Mouse (Mus musculus): ENCODE data around the gene Gm20388. TPM values are rescaled to one million over a fixed set of nuclear protein-coding genes. Genes with fewer than 3 reads are reported as not detected.
A peak's percentile ranks its signal among the peaks of the same experiment; 100 is the strongest.

Gene Gm20388
- total and polyA plus RNA-seq, 2 experiments from 2014 or later: 51.3 TPM; not detected in 1

- Histone ChIP-seq H3K9ac (no peak overlapping the region), H3K4me2 (ENCODE audit: low read depth) (no peak overlapping the region), H3K4me1 (ENCODE audit: insufficient read depth) (no peaks in the 10 kb centered on the region), H3K36me3 (ENCODE audit: insufficient read depth) (peaks cover 18% of the 10 kb centered on the region), H3K9me3 (ENCODE audit: low read length) (no peaks in the 10 kb centered on the region), H3K4me3 (ENCODE audit: low read depth, low read length) (no peak overlapping the region), H3K27me3 (ENCODE audit: insufficient read depth, low read length) (no peaks in the 10 kb centered on the region), H3K27ac (ENCODE audit: low read depth, low read length) (no peak overlapping the region)
- 88% methylated on average over 3 of the region's 3 CpGs for WGBS
- no peak for DNase-seq
- no peak for TF ChIP-seq CTCF (IDR thresholded peaks at IDR 0.05; ENCODE audit: low read depth)
- ATAC-seq: no peak
These were observed 2967.6 kb downstream of the Gm20388 start for GRCm38 (mm10) chr8:122878231-122878630.

- H3K9me3 ChIP-seq (ENCODE audit: low read length): no peaks in the 10 kb centered on the region
- peaks cover 37% of the 10 kb centered on the region for H3K36me3 ChIP-seq (ENCODE audit: insufficient read depth)
- 69% methylated on average over 3 of the region's 3 CpGs for WGBS
- no peak for ATAC-seq
- no peak overlapping the region for H3K9ac ChIP-seq
- no peak overlapping the region for H3K4me3 ChIP-seq (ENCODE audit: low read depth, low read length)
- H3K27me3 ChIP-seq (ENCODE audit: insufficient read depth, low read length): no peaks in the 10 kb centered on the region
- no peaks in the 10 kb centered on the region for H3K4me1 ChIP-seq (ENCODE audit: insufficient read depth)
- TF ChIP-seq CTCF (IDR thresholded peaks at IDR 0.05; ENCODE audit: low read depth): no peak
- no peak overlapping the region for H3K27ac ChIP-seq (ENCODE audit: low read depth, low read length)
- H3K4me2 ChIP-seq (ENCODE audit: low read depth): no peak overlapping the region
- DNase-seq: no peak
These were observed 2969.7 kb downstream of the Gm20388 start for GRCm38 (mm10) chr8:122880302-122880701.

GRCm38 (mm10) chr8:122883671-122884070, 2973.0 kb downstream of the Gm20388 start:
- Histone ChIP-seq H3K9me3 (ENCODE audit: low read length) (no peaks in the 10 kb centered on the region), H3K4me3 (ENCODE audit: low read depth, low read length) (no peak overlapping the region), H3K27ac (ENCODE audit: low read depth, low read length) (no peak overlapping the region), H3K9ac (no peak overlapping the region), H3K4me2 (ENCODE audit: low read depth) (no peak overlapping the region), H3K4me1 (ENCODE audit: insufficient read depth) (no peaks in the 10 kb centered on the region), H3K27me3 (ENCODE audit: insufficient read depth, low read length) (no peaks in the 10 kb centered on the region), H3K36me3 (ENCODE audit: insufficient read depth) (peaks cover 71% of the 10 kb centered on the region)
- DNase-seq (no peak), ATAC-seq (no peak)
- TF ChIP-seq CTCF (IDR thresholded peaks at IDR 0.05; ENCODE audit: low read depth): no peak
- 90% methylated on average over 10 of the region's 10 CpGs for WGBS

- no peak overlapping the region for H3K4me2 ChIP-seq (ENCODE audit: low read depth)
- peaks cover 95% of the 10 kb centered on the region for H3K36me3 ChIP-seq (ENCODE audit: insufficient read depth)
- no peaks in the 10 kb centered on the region for H3K27me3 ChIP-seq (ENCODE audit: insufficient read depth, low read length)
- no peaks in the 10 kb centered on the region for H3K9me3 ChIP-seq (ENCODE audit: low read length)
- 0 out of 2 replicates have a peak, but pooled peaks have one; percentile 29 for ATAC-seq
- H3K4me3 ChIP-seq (ENCODE audit: low read depth, low read length): no peak overlapping the region
- H3K4me1 ChIP-seq (ENCODE audit: insufficient read depth): no peaks in the 10 kb centered on the region
- WGBS: 91% methylated on average over 12 of the region's 12 CpGs
- DNase-seq: no peak
- no peak overlapping the region for H3K27ac ChIP-seq (ENCODE audit: low read depth, low read length)
- peak; percentile 43 for TF ChIP-seq CTCF (IDR thresholded peaks at IDR 0.05; ENCODE audit: low read depth)
- H3K9ac ChIP-seq: no peak overlapping the region
These were observed 2980.8 kb downstream of the Gm20388 start for GRCm38 (mm10) chr8:122891440-122891839.

- DNase-seq (no peak), ATAC-seq (no peak)
- H3K36me3 ChIP-seq (ENCODE audit: insufficient read depth): peaks cover 85% of the 10 kb centered on the region
These were observed 2982.8 kb downstream of the Gm20388 start for GRCm38 (mm10) chr8:122893451-122893850.

GRCm38 (mm10) chr8:122896317-122896716, 2985.7 kb downstream of the Gm20388 start:
- WGBS: 93% methylated on average over 11 of the region's 11 CpGs
- peaks cover 70% of the 10 kb centered on the region for H3K36me3 ChIP-seq (ENCODE audit: insufficient read depth)
- ATAC-seq: no peak

More at GRCm38 (mm10) chr8:122893451-122893850, 2982.8 kb downstream of the Gm20388 start:
- 92% methylated on average over 12 of the region's 12 CpGs for WGBS
- no peak for TF ChIP-seq CTCF (IDR thresholded peaks at IDR 0.05; ENCODE audit: low read depth)
- Histone ChIP-seq H3K27me3 (ENCODE audit: insufficient read depth, low read length) (no peaks in the 10 kb centered on the region), H3K27ac (ENCODE audit: low read depth, low read length) (no peak overlapping the region), H3K4me3 (ENCODE audit: low read depth, low read length) (no peak overlapping the region), H3K4me2 (ENCODE audit: low read depth) (no peak overlapping the region), H3K9ac (no peak overlapping the region), H3K4me1 (ENCODE audit: insufficient read depth) (no peaks in the 10 kb centered on the region), H3K9me3 (ENCODE audit: low read length) (no peaks in the 10 kb centered on the region)

GRCm38 (mm10) chr8:122897200-122897599, 2986.6 kb downstream of the Gm20388 start:
- TF ChIP-seq CTCF (IDR thresholded peaks at IDR 0.05; ENCODE audit: low read depth): no peak
- Histone ChIP-seq H3K4me3 (ENCODE audit: low read depth, low read length) (no peak overlapping the region), H3K9me3 (ENCODE audit: low read length) (no peaks in the 10 kb centered on the region), H3K36me3 (ENCODE audit: insufficient read depth) (peaks cover 61% of the 10 kb centered on the region), H3K27me3 (ENCODE audit: insufficient read depth, low read length) (no peaks in the 10 kb centered on the region), H3K9ac (no peak overlapping the region), H3K4me2 (ENCODE audit: low read depth) (no peak overlapping the region), H3K27ac (ENCODE audit: low read depth, low read length) (no peak overlapping the region), H3K4me1 (ENCODE audit: insufficient read depth) (no peaks in the 10 kb centered on the region)
- 93% methylated on average over 8 of the region's 8 CpGs for WGBS
- no peak for DNase-seq
- ATAC-seq: no peak

More at GRCm38 (mm10) chr8:122896317-122896716, 2985.7 kb downstream of the Gm20388 start:
- no peak for TF ChIP-seq CTCF (IDR thresholded peaks at IDR 0.05; ENCODE audit: low read depth)
- no peak overlapping the region for H3K4me3 ChIP-seq (ENCODE audit: low read depth, low read length)
- H3K4me1 ChIP-seq (ENCODE audit: insufficient read depth): no peaks in the 10 kb centered on the region
- no peaks in the 10 kb centered on the region for H3K9me3 ChIP-seq (ENCODE audit: low read length)
- H3K4me2 ChIP-seq (ENCODE audit: low read depth): no peak overlapping the region
- no peak overlapping the region for H3K27ac ChIP-seq (ENCODE audit: low read depth, low read length)
- no peak overlapping the region for H3K9ac ChIP-seq
- H3K27me3 ChIP-seq (ENCODE audit: insufficient read depth, low read length): no peaks in the 10 kb centered on the region
- no peak for DNase-seq

Data from forebrain, postnatal 0 days (tissue).